Mouse (Mus musculus): ENCODE data around the gene Naxd.
"Not testable (repeated sequence)": the region's sequence is repeated elsewhere in the genome, so short reads cannot be mapped to it uniquely, and the experiment has no call there.

Naxd gene

DNA sequence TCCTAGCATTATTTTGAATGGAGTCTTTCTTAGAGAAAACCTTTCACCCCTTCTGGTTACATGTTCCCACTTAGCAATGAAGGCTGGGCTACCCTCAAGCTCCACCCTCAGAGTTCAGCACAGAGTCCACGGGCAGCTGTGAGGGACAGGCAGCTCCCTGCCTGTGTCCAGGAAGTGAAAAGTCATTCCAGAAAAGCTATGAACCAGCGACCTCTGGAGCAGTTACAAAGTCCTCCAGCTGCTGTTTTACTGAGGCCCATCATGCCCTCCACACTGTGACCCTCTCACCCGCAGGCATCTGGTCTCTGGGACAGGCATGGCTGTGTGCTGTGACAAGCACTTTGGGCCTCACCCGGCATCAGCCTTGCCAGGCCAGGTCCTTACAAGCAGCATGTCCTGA is 24.2 kb upstream of the Naxd start:
- DNase-seq, result no peak

DNA sequence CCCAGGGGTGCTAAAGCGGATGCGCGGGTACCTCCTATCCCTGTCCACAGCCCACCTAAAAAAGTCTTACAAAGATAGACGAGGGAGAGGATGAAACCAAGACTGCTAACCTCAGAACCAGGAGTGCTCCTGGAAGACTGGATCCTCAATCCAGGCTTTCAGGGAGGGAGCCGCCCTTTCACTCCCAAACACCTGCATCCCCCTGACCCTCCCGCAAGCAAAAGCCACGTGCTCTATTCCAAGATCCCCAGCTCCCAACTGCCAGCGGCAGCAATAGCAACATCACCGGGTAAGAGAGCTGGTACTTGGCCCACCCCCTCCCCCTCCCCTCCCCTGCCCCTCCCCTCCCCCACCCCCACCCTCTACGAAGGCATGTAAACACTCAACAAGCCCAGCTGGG is 21.9 kb upstream of the Naxd start:
- no peak for DNase-seq

DNA sequence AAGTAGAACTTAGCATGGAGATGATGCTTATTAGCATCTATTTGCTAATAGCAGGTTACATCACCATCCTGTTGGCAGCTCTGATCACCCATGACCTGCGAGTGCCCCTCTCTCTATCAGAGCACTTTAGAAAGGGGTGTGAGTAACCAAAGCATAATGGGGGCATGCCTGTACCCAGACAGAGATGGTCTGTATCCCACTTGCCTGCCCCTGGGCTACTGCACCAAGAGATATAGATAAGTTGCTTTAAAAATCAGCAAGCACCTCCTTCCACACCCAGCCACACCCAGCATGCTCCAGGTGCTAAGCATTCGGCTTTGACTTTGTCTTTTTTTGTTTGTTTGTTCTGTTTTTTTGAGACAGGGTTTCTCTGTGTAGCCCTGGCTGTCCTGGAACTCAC is 21.4 kb upstream of the Naxd start:
- no peak for DNase-seq

DNA sequence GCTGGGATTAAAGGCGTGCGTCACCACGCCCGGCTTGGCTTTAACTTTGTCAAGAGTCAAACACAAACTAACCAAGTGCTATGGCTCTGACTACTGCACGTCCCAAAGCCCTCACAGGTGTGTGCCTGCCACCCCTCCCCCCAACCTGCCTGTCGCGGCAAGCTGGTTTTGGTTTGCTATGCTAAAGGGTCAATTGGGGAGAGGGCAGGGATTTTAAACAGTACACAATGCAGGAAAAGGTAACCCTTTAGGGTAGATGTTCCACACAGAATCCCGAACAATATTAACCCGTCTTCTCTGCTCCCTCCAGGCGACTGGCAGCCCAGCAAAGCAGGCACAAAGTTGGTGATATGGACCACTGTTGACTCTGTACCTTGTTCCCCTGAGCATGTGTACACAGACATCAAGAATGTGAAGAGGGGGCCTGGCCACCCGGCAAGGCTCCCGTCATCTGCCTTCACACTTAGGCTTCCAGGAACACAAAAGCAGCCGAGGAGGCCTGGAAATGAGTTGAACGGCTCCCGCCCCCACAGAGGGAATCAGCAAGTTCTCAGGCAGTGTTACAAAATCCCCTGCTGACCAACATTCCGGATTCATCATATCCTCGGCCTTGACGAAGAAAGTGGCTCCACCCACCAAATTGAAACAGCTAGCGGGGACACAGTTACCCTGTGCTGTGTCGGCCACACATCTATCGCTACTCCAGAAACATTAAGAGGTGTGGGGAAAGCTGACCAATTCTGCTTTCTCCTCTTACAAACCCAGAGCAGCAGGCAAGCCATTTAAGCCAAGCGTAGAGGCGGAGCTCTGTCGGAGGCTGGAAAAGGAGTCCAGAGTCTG is 20.7 kb upstream of the Naxd start:
- DNase-seq, result peak; percentile 49

DNA sequence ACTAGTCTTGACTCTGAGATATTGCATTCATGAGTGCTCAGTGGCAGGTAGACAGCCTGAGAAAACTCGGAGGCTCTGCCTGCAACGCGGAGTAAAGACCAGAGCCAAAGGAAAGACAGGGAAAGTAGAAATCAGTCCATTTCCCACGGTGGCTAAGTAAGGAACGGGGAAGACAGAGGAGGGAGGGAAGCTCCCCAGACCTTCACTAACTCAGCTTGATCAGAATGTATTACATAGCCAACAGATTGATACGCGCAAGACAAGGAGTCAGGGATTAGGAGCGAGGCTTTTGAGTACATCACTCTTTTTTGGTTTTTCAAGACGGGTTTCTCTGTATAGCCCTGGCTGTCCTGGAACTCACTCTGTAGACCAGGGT is 20.1 kb upstream of the Naxd start:
- DNase-seq, result no peak

DNA sequence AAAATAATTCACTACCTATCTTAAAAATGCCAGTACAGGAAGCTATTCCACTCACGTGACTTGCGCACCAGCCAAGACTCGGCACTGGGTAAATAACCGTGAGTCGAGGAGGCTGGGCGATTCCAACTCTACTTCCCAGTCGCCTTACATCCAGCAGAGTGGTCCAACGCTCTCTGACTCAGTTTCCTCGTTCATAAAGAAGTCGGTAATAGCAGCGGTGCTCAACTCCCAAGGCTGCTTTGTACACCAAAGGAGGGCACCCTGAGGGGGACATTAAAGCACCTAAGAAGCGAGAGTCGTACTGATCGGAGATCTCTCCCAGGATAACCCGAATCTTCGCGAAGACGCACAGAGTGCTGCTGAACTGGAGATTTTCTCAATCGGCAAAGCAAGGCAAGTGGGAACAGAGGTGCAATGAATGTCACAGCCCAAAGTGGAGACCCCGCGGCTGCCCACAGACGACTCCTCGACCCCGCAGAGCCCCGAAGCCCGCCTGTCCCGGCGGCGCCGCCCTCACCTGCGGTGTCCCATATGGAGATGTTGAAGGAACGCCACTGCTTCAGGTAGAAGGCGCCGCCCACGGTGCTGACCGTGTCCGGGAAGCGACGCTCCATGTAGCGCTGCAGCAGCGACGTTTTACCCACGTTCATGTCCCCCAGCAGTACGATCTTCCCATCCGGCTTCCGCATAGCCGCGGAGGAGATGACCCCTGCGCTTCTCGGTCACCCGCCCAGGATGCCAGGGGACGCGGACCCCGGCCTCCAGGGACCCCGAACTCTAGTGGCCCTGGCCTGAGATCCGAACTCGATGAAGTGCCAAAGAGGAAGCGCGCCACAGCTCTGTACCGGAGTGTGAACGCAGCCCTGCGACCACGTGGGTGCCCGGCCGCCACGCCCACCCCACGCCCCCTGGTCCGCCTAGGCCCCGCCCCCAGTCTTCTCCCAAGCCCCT is 19.2 kb upstream of the Naxd start, which contains the start of gene Rab20:
Rab20 (minus strand) TSS at position 900 of the 951 bp plus-strand sequence.
- DNase-seq, result peak; percentile 71

DNA sequence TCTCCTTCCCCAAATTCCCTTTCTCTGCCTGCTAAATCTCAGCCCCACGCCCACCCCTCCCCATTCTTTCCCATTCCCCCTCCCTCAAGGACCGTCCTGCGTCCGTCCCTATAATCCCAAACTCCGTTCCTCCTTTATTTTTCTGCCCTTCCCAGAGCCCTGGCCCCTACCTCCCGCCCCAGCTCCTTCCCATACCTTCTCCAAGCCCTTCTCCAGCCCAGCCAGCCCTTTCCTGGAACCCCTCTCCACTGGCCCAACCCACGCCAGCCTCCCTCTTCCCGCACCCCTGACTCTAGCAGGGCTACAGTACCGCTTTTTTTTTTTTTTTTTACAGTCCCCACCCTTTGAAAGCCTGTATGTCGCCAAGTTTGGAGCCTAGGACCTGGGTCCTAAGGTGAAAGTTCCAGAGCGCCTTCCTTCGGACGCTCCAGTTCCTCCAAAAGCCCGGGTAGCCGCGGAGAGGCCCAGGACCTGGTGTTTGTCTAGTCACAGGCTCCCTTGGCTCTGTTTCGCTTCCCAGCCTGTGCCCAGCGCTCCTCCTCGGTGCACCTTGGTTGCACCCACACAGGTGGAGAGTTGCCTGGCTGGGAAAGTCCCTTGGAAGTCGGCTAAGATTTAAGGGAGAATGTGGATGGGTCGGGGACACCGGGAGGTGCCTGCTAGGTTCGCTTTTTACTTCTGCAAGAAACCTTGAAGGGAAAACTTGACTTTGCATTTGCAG is 18.3 kb upstream of the Naxd start:
- no peak for DNase-seq

DNA sequence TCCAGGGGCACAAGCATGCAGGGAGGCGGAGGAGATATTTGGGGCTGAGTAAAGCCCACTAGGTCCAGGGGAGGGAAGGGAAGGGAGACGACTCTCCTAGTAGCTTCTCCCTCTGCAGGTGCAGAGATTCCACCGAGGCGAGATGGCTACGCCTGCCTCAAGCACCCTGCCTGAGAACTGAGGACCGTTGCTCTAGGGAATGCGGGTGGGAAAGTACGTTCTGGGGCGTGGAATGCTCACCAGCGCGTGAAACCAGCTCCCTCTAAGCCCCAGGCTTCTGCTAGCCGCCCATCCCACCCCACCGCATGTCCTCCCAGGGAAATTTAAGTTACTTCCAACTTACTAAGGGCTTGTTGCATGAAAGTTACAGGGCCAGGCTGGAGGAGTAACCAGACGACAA is 17.7 kb upstream of the Naxd start:
- DNase-seq, result no peak

DNA sequence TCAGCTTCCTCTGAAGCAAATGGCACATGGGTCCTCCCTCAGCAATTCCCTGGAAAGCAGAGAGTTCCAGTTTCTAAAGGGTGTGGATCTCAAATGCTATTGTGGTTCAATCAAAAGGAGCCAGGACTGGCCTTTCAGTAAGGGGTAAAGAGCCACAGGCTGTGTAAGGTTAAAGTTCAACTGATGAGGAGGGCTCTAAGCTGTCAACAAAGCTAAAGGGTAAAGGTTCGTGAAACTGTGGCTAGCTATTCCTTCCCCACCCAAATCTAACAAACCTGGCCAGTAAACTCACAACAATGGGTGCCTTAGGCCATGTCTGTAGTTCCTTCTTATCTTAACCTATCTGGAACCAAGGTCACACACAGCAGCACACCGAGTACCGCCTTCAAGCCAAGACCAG is 15.4 kb upstream of the Naxd start:
- no peak for DNase-seq

DNA sequence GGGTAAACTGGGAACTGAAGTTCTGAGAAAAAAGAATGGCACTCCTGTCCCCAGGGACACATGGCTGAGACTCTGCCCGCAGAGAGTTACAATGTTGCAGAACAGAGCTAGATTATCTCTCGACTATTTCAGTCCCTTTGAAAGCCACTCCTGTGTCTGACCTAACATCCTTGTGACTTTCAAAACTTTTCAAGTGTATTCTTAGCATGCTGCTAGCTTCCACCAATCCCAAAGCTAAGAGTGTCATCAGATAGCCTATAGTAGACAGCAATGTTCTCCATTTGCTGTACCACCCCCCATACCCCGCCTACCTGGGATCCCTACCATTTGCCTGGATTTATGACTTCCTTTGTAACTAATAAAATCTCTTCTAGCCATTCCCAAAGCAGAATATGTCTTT is 14.8 kb upstream of the Naxd start:
- DNase-seq, result no peak

DNA sequence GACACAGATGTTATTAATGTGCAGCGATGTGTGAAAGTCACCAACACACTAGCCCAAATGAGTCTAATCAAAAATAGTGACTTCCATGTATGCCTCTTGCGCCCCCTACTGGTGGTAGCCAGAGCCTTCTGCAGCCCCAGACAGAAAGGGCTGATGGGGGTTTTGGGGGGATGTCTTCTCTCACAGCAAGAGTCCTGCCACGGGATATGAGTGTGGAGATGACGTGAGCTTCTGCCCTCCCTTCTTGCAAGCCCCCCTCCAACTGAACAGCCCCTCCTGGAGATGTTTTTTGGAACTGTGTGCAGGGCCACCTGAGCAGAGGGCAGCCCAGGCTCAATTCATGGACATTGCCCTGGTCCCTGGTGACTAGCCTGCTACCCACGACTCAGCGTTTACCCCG is 11.2 kb upstream of the Naxd start:
- DNase-seq, result peak; percentile 88

DNA sequence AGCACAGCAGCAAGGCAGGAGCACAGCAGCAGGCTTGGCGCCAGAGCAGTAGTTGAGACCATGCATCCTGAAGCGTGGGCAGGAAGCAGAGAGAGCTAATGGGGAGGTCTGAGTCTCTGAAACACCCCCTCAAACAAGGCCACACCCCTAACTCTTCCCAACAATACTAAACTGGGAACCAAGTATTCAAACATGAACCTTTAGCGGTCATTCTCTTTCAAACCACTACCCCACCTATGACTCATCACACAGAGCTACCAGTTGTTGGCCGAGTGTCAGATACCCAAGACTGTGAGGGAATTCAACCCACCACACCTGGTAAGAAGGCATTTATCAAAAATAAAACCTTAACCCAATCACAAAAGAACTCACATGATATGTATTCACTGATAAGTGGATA is 10.1 kb upstream of the Naxd start:
- no peak for DNase-seq

DNA sequence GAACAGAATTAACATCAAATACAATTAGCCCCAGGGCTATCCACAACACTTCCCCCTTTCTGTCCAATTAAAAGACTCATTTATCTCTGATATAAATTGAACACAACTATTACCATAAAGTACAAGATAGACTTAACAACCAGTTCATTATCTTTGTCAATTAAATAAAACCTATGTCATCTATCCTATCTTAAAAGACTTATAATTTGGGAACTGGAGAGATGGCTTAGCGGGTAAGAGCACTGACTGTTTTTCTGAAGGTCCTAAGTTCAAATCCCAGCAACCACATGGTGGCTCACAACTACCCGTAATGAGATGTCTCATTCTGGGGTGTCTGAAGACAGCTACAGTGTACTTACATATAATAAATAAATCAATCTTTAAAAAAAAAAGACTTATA is 5.0 kb upstream of the Naxd start:
- DNase-seq, result not testable (repeated sequence)

DNA sequence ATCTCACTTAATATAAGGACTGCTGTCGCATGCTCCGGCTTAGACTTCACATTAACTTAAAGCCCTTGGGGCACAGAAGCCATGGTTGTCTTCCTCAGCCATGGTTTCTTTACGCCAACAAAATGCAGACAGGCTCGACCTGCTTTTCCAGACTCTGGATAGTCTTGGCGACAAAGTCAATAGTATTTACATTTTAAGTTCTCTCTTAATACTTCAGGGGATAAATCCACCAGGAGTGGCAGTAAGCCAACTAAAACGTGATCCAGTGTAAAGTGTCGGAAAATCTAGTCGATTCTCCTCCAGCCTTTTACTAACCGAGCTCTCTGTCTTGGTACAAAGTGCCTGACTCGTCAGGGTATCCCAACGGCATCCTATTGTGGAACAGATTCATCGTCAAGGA is 975 bp downstream of the Naxd start:
- DNase-seq, result no peak

DNA sequence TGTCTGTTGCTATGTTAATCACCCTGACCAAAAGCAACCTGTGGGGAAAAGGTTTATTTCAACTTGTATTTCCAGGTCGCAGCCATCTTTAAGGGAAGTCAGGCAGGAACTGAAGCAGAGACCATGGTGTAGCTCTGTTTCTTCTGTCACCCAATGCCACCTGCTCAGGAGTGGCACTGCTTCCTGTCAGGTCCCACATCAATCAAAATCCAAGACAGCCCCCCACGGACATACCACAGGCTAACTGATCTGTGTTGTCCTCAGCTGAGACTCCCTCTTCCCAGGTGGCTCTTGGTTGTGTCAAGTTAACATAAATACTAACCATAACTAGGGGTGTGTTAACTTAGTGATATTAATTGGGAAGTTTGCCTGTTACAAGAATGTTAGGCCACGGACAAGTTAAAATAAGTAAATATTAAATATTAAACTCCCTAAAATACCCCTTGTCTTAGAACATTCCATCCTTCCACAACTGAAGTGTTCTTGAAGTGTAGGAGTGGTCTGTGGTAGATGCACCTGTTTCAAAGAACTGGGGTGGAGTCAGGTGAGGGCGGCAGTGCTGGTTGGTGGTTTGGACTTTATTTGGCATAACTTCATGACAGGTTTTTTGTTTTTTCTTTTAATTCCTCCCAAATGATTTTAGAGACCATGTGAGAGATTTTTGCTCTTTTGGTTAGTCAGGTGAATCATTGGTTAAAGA is 1.6 kb downstream of the Naxd start:
- DNase-seq, result peak; percentile 41

DNA sequence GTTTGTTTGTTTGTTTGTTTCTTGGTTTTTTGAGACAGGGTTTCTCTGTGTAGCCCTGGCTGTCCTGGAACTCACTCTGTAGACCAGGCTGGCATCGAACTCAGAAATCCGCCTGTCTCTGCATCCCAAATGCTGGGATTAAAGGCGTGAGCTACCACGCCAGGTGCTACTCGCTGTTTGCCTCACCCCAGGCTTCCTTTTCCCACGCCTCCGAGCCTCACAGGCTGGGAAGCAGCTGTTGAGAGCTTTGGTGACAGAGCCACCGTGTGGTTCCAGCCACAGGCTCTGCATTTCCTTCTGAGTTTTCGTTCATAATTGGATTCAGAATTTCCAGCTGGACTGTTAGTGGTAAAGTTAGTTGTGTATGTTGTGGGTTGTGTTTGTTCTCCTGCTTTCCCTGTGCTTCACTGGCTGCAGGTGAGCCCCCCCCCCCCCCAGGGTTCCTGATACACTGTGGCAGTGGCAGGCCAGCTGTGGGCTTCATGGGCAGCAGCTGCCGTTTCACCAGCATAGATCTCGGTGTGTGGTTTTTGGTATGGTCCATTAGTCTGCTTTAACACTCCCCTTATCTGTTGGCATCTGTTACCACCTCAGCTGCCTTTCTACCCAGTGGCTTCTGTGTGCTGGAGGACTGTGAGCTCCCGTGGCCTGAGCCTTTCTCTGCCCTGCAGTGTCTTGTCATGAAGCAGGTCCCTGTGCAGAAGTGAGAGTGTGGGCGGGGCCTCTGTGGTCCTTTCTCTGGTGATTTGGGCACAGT is 6.3 kb downstream of the Naxd start:
- DNase-seq, result no peak

DNA sequence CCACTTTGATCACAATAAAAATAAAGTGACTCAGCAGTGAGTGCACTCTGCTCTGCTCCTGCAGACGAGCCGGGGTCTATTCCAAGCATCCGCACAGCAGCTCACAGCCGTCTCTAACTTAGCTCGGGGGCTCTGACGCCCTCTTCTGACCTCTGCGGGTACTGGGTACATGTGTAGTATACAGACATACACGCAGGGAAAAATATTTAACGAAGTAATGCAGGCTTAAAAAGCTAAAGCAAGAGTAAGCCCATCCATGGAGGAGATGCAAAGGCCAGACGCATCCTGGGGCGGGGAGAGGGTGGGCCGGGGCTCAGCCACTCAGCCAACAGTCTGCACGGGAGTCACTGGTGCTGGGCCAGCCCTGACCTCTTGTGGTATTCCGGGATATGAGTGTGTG is 8.8 kb downstream of the Naxd start:
- DNase-seq, result no peak

DNA sequence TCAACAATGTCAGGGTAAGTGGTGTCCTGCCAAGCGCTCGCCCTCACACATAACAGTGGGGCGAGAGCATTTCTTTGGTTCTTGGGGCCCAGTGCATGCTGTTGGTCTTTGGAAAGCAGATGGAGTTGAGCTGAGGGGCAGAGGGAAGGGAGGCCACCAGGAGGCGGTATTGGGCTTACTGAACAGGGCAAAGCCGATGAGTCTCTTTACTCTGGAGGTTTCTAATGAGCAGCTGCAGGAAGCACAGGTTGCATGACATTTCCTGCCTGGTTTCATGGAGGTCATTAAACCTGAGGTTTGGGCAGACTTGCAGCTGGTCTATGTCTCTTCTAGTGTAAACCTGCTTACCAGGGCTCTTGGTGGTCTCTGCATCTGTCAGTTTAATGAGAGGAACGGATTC is 9.5 kb downstream of the Naxd start:
- DNase-seq, result peak; percentile 94

DNA sequence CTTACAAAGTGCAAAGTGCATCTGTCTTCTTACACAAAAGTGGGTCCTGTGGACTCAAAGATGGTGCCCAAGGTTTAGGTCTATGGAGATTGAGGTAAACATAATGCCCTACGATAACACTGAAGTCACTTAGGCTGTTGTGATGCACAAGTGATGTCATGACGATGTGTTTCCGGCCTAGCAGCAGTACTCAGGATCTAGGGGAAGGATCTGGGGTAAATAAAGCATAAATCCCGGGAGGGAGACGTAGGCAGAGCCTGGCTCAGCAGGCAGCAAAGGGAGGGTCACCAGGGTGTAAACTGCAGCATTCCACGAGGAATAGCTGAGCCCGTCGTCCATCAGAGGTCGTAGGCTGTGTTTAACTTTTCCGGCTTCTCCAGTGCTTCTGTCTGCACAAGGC is 11.6 kb downstream of the Naxd start:
- no peak for DNase-seq

DNA sequence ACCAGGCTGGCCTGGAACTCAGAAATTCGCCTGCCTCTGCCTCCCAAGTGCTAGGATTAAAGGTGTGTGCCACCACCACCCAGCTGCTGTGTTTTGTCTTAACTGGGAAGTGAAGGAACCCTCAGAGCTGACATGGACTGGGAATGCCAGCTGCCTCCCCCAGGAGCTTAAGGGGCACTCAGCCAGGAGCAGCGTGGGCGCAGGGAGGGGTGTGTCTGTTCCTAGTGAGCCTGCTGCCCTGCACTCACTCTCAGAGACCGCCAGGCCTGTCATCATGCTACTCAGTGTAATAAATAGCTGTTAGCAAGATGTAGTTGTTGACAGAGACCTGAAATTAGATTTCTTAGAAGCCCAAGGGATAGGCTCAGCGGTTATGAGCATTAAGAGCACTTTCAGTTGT is 13.7 kb downstream of the Naxd start:
- DNase-seq, result no peak

DNA sequence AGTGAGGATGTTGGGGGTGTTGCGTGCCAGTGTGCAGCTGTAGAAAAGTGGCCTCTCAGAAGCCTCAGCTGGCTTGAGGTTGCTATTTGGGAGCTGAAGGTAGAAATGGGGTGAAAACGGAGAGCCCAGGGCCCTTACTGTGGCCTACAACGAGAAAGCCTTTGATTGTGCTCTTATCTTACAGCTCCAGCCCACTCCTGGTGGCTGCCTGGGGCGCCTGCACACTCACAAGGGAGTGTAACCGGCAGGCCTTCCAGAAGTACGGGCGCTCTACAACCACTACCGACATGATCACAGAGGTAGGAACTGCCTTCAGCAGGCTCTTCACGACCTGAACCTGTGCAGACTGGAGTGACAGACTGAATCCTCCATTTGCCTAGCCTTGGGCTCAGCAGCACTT is 15.4 kb downstream of the Naxd start:
- no peak for DNase-seq

DNA sequence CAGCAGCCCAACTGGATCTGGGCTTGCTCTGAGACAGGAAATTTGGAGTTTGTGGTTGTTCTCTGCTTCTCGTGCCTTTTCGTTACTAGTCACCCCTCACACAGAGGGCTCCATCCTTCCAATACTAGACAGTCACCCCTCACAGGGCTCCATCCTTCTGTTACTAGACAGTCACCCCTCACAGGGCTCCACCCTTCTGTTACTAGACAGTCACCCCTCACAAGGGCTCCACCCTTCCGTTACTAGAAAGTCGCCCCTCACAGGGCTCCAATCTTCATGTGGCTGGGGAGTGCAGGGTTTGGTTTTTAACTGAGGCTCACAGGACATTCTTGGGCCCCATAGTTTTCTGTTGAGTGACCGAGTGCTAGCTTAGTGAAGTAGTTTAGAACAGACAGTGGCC is 15.9 kb downstream of the Naxd start:
- no peak for DNase-seq

All from thymus, postnatal 4 days (tissue).